Mouse (Mus musculus): ENCODE results near the gene Prc1. TPM values are rescaled to one million over a fixed set of nuclear protein-coding genes. Genes with fewer than 3 reads are reported as not detected.
"Not testable (repeated sequence)": the region's sequence is repeated elsewhere in the genome, so short reads cannot be mapped to it uniquely, and the experiment has no call there.

The Prc1 gene
- total RNA-seq, 2 experiments from 2014 or later: 0.38 to 0.45 TPM

DNA sequence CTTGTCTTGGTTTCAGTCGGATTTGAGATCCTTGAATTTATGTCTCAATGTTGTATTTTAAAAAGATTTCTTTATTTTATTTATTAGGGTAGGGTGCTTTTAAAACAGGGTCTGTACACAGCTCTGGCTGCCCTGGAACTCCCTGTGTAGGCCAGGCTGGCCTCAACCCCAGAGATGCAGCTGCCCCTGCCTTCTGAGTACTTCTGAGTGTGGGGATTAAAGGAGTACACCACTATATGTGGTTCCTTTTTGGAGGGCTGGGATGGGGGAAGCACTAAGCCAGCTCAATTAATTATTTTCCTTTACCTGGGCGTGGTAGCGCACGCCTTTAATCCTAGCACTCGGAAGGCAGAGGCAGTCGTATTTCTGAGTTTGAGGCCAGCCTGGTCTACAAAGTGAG, 2.2 kb downstream of the Prc1 start:
- Histone ChIP-seq H3K27ac (no peak overlapping the region), H3K4me3 (no peak overlapping the region)
- no peak for DNase-seq
- intact Hi-C loops (cut with DNase I): no loop called here
- TF ChIP-seq CTCF (IDR thresholded peaks at IDR 0.05): no peak

- no peak for TF ChIP-seq CTCF (IDR thresholded peaks at IDR 0.05)
- intact Hi-C loops (cut with DNase I): no loop called here
- no peak overlapping the region for H3K27ac ChIP-seq
- no peak for DNase-seq
- H3K4me3 ChIP-seq: no peak overlapping the region
These were observed 2.8 kb downstream of the Prc1 start for GRCm38 (mm10) chr7:80297041-80297440.

- Histone ChIP-seq H3K27ac (no peak overlapping the region), H3K4me3 (no peak overlapping the region)
- no peak for DNase-seq
- no peak for TF ChIP-seq CTCF (IDR thresholded peaks at IDR 0.05)
- intact Hi-C loops (cut with DNase I): no loop called here
These were observed 4.5 kb downstream of the Prc1 start for GRCm38 (mm10) chr7:80298754-80299153.

DNA sequence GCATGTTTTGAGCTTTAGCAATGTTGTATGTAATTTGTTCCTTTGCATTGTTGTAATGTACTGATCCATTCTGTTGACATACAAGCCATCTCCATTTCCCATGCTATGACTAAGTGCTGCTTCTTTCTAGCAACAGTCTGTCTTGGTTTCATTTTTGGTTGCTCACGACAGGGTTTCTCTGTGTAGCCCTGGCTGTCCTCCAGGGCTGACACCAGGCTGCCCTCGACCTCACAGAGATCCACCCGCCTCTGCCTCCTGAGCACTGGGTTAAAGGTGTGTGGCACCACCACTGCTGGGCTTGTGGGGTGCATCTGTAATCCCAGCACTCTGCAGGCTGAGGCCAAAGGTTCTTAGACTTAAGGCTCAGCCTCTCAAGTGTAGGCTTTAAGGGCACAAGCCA, 5.3 kb downstream of the Prc1 start:
- Histone ChIP-seq H3K4me3 (no peak overlapping the region), H3K27ac (no peak overlapping the region)
- intact Hi-C loops (cut with DNase I): no loop called here
- TF ChIP-seq CTCF (IDR thresholded peaks at IDR 0.05): no peak
- DNase-seq: no peak

GRCm38 (mm10) chr7:80301522-80301921, 7.3 kb downstream of the Prc1 start:
- H3K27ac ChIP-seq: no peak overlapping the region
- TF ChIP-seq CTCF (IDR thresholded peaks at IDR 0.05): no peak
- DNase-seq: no peak
- intact Hi-C loops (cut with DNase I): no loop called here
- H3K4me3 ChIP-seq: no peak overlapping the region

DNA sequence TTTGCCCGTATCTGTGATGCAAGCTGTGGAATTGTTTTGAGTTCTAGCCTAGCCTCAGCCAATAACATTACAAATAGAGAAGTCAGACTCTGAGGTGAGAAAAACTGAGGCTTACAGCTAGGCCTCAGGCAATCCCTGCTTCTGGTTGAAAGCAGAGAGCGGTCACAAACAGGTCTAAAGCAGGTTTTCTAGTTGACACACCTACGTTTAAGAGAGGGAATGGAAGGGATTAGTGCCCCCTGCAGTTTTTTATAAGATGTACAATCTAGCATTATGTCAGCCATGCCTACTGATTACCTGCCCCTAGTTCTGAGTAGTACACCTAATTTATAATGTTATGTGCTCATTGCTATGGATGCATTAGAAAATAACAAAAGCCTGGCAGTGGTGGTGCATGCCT, 13.5 kb downstream of the Prc1 start:
- TF ChIP-seq CTCF (IDR thresholded peaks at IDR 0.05): no peak; the same call in 1 of the 2 replicates
- DNase-seq: no peak
- Histone ChIP-seq H3K27ac (no peak overlapping the region), H3K4me3 (no peak overlapping the region)
- intact Hi-C loops (cut with DNase I): no loop called here

DNA sequence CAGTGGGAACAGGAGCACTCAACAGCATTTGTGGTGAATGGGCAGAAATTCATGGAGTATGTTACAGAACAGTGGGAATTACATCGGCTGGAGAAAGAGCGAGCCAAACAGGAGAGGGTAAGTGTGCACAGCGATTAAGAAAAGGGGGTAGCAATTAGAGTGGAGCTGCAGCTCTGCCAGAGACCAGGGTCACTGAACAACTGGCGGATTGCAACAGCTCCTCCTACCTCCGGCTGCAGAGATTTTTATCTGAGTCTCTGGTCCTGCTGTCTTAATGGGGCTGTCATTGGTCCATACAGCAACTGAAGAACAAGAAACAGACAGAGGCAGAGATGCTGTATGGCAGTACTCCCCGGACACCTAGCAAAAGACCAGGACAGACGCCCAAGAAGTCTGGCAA, 16.5 kb downstream of the Prc1 start:
- TF ChIP-seq CTCF (IDR thresholded peaks at IDR 0.05): no peak
- intact Hi-C loops (cut with DNase I): no loop called here
- Histone ChIP-seq H3K27ac (no peak overlapping the region), H3K4me3 (no peak overlapping the region)
- DNase-seq: no peak

DNA sequence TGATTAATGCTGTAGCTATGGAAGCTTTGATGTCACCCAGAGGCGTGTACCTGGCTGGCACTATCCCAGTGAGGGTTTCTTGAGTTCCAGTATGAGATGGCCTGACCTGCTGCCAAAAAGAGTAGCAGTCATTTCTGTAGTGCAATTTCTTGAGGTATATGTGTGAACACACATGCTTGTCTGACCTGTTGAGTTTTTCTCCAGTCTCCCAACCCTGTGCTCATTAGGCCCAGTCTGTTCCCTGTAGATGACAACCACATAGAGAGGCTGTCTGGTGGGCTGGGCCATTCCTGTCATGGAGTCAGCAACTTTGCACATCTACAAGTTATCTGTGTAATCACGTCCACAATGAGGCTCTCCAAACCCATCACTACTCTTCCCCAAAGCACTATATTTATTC, 21.5 kb downstream of the Prc1 start:
- TF ChIP-seq CTCF (IDR thresholded peaks at IDR 0.05): no peak
- DNase-seq: no peak
- H3K4me3 ChIP-seq: no peak overlapping the region
- no peak overlapping the region for H3K27ac ChIP-seq
- intact Hi-C loops (cut with DNase I): no loop called here

DNA sequence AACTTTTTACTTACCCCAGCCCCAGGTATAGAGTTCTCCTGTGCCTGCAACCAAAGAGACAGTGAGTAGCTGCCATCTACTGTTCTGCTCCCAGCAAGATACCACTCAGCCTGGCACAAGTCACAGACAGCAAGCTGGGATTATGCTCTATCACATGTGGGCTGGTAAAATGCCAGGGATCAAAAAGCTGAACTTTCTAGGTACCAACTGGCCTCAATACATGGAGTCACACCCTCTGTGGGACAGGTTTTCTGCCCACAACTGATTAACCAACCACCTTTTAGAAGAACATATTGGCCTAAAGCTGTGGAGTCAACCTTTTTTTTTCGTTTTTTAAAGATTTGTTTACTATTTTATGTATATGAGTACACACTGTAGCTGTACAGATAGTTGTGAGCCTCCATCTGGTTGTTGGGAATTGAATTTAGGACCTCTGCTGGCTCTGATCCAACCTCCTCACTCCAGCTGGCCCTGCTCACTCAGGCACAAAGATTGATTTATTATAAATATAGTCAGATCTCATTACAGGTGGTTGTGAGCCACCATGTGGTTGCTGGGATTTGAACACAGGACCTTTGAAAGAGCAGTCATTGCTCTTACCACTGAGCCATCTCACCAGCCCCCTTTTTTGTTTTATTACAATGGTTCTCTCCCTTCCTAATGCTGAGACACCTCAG, 23.3 kb downstream of the Prc1 start:
- no peak overlapping the region for H3K4me3 ChIP-seq
- no peak overlapping the region for H3K27ac ChIP-seq
- TF ChIP-seq CTCF (IDR thresholded peaks at IDR 0.05): no peak
- intact Hi-C loops (cut with DNase I): no loop called here
- no peak for DNase-seq

DNA sequence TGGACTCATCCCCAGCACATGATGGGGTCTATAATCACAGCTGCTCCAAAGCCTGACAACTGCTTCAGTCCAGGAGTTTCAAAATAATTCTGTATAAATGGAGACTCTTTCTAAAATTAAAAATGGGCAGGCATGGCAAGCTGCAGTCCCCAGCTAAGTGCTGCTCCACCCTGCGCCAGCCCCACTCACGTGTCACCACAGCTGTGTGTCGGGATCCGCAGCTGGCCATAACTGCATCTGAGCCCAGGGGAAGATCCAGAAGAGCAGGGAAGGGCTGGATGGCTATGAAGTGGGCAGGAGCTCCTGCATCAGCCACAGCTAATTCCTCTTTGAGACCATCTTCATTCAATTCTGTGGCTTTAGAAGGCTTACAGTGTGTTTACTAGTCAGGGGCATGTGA, 24.4 kb downstream of the Prc1 start:
- DNase-seq: no peak
- TF ChIP-seq CTCF (IDR thresholded peaks at IDR 0.05): no peak
- intact Hi-C loops (cut with DNase I): no loop called here
- H3K4me3 ChIP-seq: no peak overlapping the region
- no peak overlapping the region for H3K27ac ChIP-seq

GRCm38 (mm10) chr7:80319846-80320496, 25.7 kb downstream of the Prc1 start:
- no peak for DNase-seq
- Histone ChIP-seq H3K4me3 (no peak overlapping the region), H3K27ac (no peak overlapping the region)
- intact Hi-C loops (cut with DNase I): loop anchor here (5.0 kb wide), 1 partner anchor 73 kb away; the partner anchor contains the start of gene Ttll13
- no peak for TF ChIP-seq CTCF (IDR thresholded peaks at IDR 0.05)

DNA sequence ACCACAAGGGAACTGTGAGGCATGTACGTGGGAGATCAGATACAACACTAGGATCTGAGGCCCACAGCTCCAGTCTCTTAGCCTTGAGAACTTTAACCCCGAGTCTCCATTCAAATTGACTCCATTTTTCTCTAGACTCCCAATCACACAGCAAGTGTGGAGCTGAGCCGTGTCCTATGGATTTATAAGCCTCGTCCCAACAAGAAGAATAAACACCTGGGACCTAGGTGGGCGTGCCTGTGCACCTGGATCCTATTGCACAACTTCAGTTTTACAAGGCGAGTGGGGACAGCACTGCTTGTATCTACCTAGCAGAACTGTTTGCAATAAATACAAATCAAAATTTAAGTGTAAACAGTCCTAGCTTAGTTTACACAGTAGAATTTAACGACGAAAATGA, 29.1 kb downstream of the Prc1 start:
- no peak for TF ChIP-seq CTCF (IDR thresholded peaks at IDR 0.05)
- Histone ChIP-seq H3K27ac (peak overlapping the region; percentile 95), H3K4me3 (peak overlapping the region; percentile 79)
- no peak for DNase-seq
- intact Hi-C loops (cut with DNase I): loop anchor here (5.0 kb wide), 1 partner anchor 76 kb away; the partner anchor contains the start of gene Ttll13

GRCm38 (mm10) chr7:80324043-80324815, 30.0 kb downstream of the Prc1 start, which contains the start of gene Rccd1:
Gene Rccd1 (minus strand): TSS chr7:80324454.
- H3K4me3 ChIP-seq: peak within 1 kb of the TSS; percentile 79
- TF ChIP-seq CTCF (IDR thresholded peaks at IDR 0.05): no peak
- intact Hi-C loops (cut with DNase I): loop anchor here (5.0 kb wide), 1 partner anchor 77 kb away; the partner anchor contains the start of gene Ttll13

DNA sequence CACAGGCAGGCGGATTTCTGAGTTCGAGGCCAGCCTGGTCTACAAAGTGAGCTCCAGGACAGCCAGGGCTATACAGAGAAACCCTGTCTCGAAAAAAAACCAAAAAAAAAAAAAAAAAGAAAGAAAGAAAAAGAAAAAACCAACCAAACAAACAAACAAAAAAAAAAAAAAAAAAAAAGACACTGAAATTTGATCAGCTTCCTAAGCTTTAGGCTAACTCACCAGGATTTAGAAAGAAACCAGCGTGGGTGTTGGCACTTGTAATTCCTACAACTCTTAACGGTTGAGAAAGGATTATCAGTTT, 30.5 kb downstream of the Prc1 start:
- intact Hi-C loops (cut with DNase I): loop anchor here (5.0 kb wide), 1 partner anchor 77 kb away; the partner anchor contains the start of gene Ttll13
- Histone ChIP-seq H3K27ac (peak overlapping the region; percentile 95), H3K4me3 (peak overlapping the region; percentile 79)
- DNase-seq: not testable (repeated sequence)

More at GRCm38 (mm10) chr7:80324043-80324815, 30.0 kb downstream of the Prc1 start, which contains the start of gene Rccd1:
- DNase-seq: peak; percentile 96
- H3K27ac ChIP-seq: peak within 1 kb of the TSS; percentile 95
